Mouse (Mus musculus): Measurements from ENCODE around the gene Tefm.
"Not testable (repeated sequence)": the region's sequence is repeated elsewhere in the genome, so short reads cannot be mapped to it uniquely, and the experiment has no call there.

Gene Tefm

GRCm38 (mm10) chr11:80141825-80142521 is at the start of gene Tefm:
TSS of gene Tefm (minus strand) at chr11:80142175.
- DNase-seq, result peak; percentile 79

- no peak for DNase-seq
Observed at GRCm38 (mm10) chr11:80190280-80190679, 48.3 kb upstream of the Tefm start.

GRCm38 (mm10) chr11:80185441-80185976 is 43.5 kb upstream of the Tefm start:
- DNase-seq, result not testable (repeated sequence)

- no peak for DNase-seq
Observed at GRCm38 (mm10) chr11:80184531-80185071, 42.6 kb upstream of the Tefm start.

GRCm38 (mm10) chr11:80183705-80184255 is 41.8 kb upstream of the Tefm start, which contains the start of gene Rnf135:
TSS of gene Rnf135 (plus strand) at chr11:80183851.
- peak; percentile 90 for DNase-seq

- not testable (repeated sequence) for DNase-seq
Observed at GRCm38 (mm10) chr11:80183054-80183704, 41.2 kb upstream of the Tefm start.

- DNase-seq, result no peak
Observed at GRCm38 (mm10) chr11:80181021-80181749, 39.2 kb upstream of the Tefm start.

GRCm38 (mm10) chr11:80178316-80178715 is 36.3 kb upstream of the Tefm start:
- DNase-seq, result no peak

GRCm38 (mm10) chr11:80176911-80177895 is 35.2 kb upstream of the Tefm start:
- peak; percentile 49 for DNase-seq

- DNase-seq, result no peak
Observed at GRCm38 (mm10) chr11:80173963-80174670, 32.1 kb upstream of the Tefm start.

- peak; percentile 44 for DNase-seq
Observed at GRCm38 (mm10) chr11:80171884-80172283, 29.9 kb upstream of the Tefm start.

- no peak for DNase-seq
Observed at GRCm38 (mm10) chr11:80170351-80170750, 28.4 kb upstream of the Tefm start.

GRCm38 (mm10) chr11:80169629-80170028 is 27.7 kb upstream of the Tefm start:
- DNase-seq, result peak; percentile 49

GRCm38 (mm10) chr11:80168611-80169249 is 26.8 kb upstream of the Tefm start:
- peak; percentile 75 for DNase-seq

GRCm38 (mm10) chr11:80168121-80168520 is 26.1 kb upstream of the Tefm start:
- DNase-seq, result peak; percentile 23

- DNase-seq, result no peak
Observed at GRCm38 (mm10) chr11:80164224-80164623, 22.2 kb upstream of the Tefm start.

- DNase-seq, result no peak
Observed at GRCm38 (mm10) chr11:80163362-80164116, 21.6 kb upstream of the Tefm start.

- no peak for DNase-seq
Observed at GRCm38 (mm10) chr11:80161041-80161440, 19.1 kb upstream of the Tefm start.

- no peak for DNase-seq
Observed at GRCm38 (mm10) chr11:80159018-80159417, 17.0 kb upstream of the Tefm start.

GRCm38 (mm10) chr11:80156841-80157240 is 14.9 kb upstream of the Tefm start:
- no peak for DNase-seq

Measured in layer of hippocampus, adult 9-11 months (tissue).